Mouse (Mus musculus): ENCODE measurements around the gene Prkcz. TPM values are rescaled to one million over a fixed set of nuclear protein-coding genes. Genes with fewer than 3 reads are reported as not detected.

Prkcz gene
- total RNA-seq, 2 experiments from 2014 or later, result 1.6 to 2.6 TPM

- intact Hi-C loops (cut with DNase I; ENCODE audit: low total_unique reads), result no loop called here
- no peak for DNase-seq
Observed at GRCm38 (mm10) chr4:155214188-155214587, 147.0 kb downstream of the Prkcz start.

DNA sequence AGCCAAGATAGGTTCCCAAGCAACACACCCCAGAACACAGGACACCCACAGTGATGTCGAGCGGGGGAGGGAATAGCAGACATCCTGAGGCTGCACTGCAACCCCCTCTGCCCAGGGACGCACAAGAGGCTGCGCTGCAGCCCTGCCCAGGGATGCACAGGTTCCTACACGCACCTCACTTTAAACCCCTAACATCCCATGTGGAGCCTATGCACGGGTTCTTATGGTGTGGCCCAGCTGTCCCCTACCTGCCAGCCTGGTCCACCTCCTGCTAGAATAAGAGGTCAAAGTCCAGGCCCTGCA lies 147.5 kb downstream of the Prkcz start:
- no peak for DNase-seq
- intact Hi-C loops (cut with DNase I; ENCODE audit: low total_unique reads), result no loop called here

DNA sequence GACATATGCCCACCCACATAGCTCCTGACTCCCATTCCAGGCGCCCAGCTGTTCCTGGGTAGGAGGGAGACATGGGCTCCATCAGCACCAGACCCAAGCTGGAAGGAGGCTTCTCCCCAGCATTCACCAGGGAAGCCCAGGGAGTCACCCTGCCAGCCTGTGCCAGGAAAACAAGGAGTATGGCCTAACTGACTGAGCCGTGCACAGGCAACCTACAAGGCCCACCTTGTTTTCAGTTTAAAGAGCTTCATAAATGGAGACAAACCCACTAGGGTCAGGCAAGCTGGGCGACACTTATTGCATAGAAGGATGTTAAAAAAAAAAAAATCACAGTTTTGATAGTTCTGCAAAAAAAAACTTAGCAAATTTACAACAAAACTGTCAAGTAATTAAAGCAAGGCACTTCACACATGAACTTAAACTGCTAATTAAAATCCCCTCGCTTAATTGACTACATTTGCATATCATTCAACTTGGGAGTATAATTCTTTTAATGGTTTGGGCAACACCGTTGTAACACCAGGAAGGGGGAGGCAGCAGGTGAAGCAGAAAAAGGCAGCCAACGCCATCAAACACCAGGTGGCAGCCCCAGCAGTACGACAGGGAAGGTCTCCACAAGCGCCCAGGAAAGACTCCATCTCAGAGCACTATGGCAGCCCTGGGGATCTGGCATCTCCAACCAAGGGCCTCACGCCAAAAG lies 148.0 kb downstream of the Prkcz start:
- intact Hi-C loops (cut with DNase I; ENCODE audit: low total_unique reads), result no loop called here
- no peak for DNase-seq

Other genes starting within 250 kb of the Prkcz start
- gene Ski, start 138.8 kb downstream of the Prkcz start, total RNA-seq (2021), result 10 to 100 TPM; 41.6 to 51.6 TPM
- 10 to 100 TPM; 11.9 to 15.3 TPM for gene Faap20, start 111.6 kb downstream of the Prkcz start, total RNA-seq (2021)
- under 1 TPM; 0.53 to 0.62 TPM for gene Gabrd, start 36.8 kb upstream of the Prkcz start, total RNA-seq (2021)
- gene Cfap74, start 47.8 kb upstream of the Prkcz start, total RNA-seq (2021), result under 1 TPM; 0.62 to 0.66 TPM
- gene Tmem52, start 107.8 kb upstream of the Prkcz start, total RNA-seq (2021), result 100 to 1,000 TPM; 254 to 329 TPM
- gene Gnb1, start 130.0 kb upstream of the Prkcz start, total RNA-seq (2021), result 100 to 1,000 TPM; 104 to 119 TPM
- 10 to 100 TPM; 14.5 to 19.6 TPM for gene Nadk, start 201.0 kb upstream of the Prkcz start, total RNA-seq (2021)
- gene Slc35e2, start 240.1 kb upstream of the Prkcz start, total RNA-seq (2021), result 1 to 10 TPM; 4.6 to 4.7 TPM

Measured in gastrocnemius, postnatal 14 days (tissue).